Mouse (Mus musculus) heart, postnatal 25 days (tissue): ENCODE data around the gene Ccdc60. TPM values are rescaled to one million over a fixed set of nuclear protein-coding genes. Genes with fewer than 3 reads are reported as not detected.
"Not testable (repeated sequence)": the region's sequence is repeated elsewhere in the genome, so short reads cannot be mapped to it uniquely, and the experiment has no call there.

Experiments
- DNase-seq: peaks from one replicate; pipeline ENCODE4 v3.0.0; 2022; ENCODE audit warnings: low spot score
- intact Hi-C: fragments of 180-260 bp; cut with DNase I; formaldehyde crosslinking; loops from one replicate; pipeline ENCODE4 v1.15.1; 2025
- total RNA-seq, 2 experiments: library from RNA; stranded (reverse); gene quantifications; 2 replicates each; pipeline ENCODE4 v1.2.3; 2021

Gene Ccdc60
- total RNA-seq, 2 experiments from 2014 or later: not detected

DNA sequence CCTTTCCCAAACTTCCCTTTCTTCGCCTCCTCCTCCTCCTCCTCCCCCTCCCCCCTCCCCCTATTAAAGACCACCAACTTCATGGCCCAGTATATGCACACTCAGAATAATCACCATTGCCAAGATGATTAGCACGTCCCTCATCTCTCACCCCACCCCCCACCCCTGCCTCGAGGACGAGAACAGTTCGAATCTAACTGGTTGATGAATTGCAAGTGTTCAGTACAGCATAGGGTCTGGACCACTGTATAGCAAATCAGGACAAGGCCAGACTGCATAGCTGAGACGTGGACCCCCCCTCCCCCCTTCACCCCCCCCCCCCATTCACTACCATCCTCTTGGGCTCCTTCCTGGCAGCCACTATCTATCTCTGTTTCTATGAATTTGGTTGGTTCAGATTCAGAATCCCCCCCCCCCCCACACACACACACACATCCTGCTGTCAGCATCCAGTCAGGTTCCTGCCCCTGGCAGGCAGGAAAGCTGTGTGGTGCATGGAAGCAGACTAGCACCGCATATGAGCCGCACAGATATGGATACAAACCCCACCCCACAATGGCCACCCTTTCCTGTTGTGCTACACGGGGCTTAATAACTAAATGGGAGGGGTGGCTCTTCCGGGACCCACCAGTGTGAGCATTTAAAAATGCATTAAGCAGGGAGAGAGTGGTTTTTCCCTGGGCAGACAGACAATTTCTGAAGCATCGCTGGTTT is 79.2 kb downstream of the Ccdc60 start:
- intact Hi-C loops: no loop called here
- DNase-seq: no peak

GRCm38 (mm10) chr5:116208741-116209368 is 79.9 kb downstream of the Ccdc60 start:
- intact Hi-C loops: no loop called here
- DNase-seq: no peak

GRCm38 (mm10) chr5:116202692-116203091 is 86.1 kb downstream of the Ccdc60 start:
- no peak for DNase-seq
- intact Hi-C loops: no loop called here

DNA sequence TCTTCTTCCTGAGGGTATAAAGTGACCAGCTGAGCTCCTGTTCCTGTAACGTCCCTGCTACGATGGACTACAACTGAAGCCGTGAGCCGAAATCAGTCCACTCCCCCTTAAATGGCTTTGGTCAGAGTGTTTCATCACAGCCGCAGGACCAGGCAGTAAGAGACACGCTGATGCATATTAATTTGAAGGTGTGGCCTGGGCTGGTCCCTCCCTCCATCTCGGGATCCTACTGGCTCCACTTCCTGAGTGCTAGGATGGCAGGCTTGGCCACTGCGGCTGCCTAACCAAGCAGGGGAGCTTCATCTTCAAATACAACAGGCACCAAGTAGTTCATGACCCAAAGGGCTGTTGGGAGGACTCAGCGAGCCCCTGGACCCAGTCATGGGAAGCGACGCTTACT is 94.3 kb downstream of the Ccdc60 start:
- DNase-seq: no peak
- intact Hi-C loops: no loop called here

DNA sequence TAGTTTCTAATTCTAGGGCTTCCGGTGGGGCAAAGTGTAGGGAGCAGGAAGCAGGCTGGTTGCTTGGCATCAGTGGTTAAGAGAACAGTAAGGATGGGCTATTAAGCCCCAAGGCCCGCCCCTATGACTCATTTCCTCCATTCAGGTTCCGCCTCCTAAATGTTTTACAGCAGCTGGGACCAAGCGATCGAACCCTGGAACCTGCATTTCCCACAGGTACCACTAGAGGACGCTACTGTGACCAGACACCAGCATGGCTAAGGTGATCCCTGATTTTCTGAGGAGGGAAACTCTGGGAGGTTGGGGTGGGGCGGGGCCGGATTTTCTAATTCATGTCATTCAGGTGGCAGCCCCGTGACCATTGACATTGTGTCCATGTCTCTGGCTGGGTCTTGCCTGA is 96.1 kb downstream of the Ccdc60 start:
- intact Hi-C loops: no loop called here
- no peak for DNase-seq

DNA sequence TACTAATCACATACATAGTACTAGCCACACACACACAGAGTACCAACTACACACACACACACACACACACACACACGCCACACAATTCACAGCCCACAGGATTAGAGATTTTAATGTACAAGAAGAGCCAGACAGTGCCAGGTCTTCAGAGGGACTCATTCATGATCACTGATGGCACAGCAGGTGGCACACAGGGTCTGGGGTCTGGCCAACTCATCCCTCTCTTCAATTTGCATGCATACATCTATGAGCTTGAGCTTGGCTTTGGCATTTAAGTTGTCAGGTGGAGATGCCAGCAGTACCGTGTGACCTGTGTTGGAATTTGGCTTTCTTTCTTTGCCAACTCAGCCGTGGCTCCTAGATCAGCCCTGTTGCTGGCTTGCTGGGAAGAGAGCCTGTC is 97.2 kb downstream of the Ccdc60 start:
- DNase-seq: no peak
- intact Hi-C loops: no loop called here

DNA sequence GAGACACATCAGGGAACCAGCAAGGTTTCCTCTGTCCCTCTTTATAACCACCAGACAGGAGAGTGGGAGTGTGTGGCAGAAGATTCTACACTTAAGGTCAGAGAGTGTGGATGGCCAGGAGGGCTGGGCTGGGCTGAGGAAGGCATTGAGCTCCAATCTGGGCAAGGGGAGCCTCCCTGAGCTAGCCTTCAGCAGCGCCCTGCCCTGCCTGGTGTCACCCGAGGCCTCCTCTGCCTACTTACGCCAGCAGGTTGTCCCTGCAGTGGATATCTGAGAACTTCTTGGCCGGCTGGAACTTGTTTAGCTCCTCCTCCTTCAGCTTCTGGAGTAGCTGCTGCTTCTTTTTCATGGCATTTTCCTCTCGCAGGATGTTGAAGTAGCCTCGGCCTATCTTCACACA is 99.0 kb downstream of the Ccdc60 start:
- intact Hi-C loops: no loop called here
- DNase-seq: no peak

GRCm38 (mm10) chr5:116180594-116180993 is 108.2 kb downstream of the Ccdc60 start:
- intact Hi-C loops: no loop called here
- DNase-seq: no peak

DNA sequence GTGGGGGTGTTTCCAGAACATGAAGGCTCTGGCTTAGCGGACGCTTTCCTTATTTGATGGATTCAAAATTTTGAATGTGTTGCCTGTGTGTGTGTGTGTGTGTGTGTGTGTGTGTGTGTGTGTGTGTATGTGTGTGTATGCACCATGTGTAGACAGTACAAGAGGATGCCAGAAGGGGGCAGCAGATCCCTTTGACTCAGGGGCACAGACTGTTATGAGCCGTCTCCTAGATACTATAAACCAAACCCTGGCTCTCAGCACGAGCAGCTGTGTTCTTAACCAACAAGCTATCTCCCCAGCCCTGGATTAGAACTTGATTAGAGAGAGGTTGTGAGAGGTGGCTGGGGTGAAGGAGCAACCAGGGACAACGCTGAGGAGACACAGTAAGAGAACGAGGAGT is 117.1 kb downstream of the Ccdc60 start:
- no peak for DNase-seq
- intact Hi-C loops: no loop called here

DNA sequence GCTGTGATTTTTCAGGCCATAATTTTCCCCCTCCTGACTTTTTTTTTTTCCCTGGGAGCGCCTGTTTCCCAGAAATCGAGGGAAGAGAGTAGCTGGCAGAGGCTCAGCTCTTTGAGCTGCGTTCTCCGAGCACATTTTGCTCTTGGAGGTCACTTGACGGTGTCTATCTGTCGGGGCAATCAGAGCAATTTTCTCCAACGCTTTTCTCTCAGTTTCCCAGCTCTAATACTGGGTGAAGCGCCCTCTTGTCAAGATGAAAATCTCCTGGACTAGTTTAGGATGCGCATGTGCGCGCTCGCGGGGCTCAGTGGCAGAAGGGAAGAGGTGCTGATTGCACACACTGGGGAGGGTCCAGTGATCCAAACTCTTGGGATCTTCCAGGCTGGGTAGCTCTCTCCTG is 121.8 kb downstream of the Ccdc60 start:
- intact Hi-C loops: no loop called here
- no peak for DNase-seq

GRCm38 (mm10) chr5:116165203-116165888 is 123.4 kb downstream of the Ccdc60 start:
- intact Hi-C loops: no loop called here
- DNase-seq: no peak

DNA sequence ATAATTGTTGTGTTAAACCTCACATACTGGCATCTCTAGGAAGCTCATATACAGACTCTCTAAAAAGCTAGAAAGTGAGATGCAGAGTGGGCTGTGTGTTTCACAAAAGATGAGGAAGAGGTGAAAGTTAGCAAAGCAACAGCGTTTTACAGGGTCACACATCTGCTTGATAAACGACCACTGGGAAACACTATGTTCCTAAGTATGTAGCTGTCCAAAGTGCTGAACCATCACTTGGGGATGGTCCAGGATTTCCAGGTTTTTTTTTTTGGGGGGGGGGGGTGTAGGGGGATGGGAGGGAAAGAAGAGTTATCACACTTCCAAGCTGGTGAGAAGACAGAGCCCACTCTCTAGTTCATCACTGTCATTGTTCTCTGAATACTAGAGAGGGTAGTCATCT is 134.0 kb downstream of the Ccdc60 start:
- intact Hi-C loops: no loop called here
- DNase-seq: no peak

DNA sequence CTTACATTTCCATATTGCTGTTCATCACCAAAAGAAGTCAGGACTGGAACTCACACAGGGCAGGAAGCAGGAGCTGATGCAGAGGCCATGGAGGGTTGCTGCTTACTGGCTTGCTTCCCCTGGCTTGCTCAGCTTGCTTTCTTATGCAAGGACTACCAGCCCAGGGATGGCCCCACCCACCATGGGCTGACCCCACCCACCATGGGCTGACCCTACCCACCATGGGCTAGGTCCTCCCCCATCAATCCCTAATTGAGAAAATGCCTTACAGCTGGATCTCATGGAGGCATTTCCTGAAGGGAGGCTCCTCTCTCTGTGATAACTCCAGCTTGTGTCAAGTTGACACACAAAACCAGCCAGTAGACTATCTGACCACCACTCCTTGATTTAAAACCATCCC is 142.3 kb downstream of the Ccdc60 start:
- intact Hi-C loops, DNase-seq: not testable (repeated sequence)

- intact Hi-C loops: no loop called here
- no peak for DNase-seq
Measured at GRCm38 (mm10) chr5:116144711-116145110, 144.1 kb downstream of the Ccdc60 start.

- DNase-seq: no peak
- intact Hi-C loops: no loop called here
Measured at GRCm38 (mm10) chr5:116140682-116141081, 148.1 kb downstream of the Ccdc60 start.

- intact Hi-C loops: loop anchor here (2.0 to 10.0 kb wide), 4 partner anchors 93 to 971 kb away; partner anchors contain the start of gene Srrm4
- peak; percentile 7 for DNase-seq
Measured at GRCm38 (mm10) chr5:116123344-116123743, 165.4 kb downstream of the Ccdc60 start.

DNA sequence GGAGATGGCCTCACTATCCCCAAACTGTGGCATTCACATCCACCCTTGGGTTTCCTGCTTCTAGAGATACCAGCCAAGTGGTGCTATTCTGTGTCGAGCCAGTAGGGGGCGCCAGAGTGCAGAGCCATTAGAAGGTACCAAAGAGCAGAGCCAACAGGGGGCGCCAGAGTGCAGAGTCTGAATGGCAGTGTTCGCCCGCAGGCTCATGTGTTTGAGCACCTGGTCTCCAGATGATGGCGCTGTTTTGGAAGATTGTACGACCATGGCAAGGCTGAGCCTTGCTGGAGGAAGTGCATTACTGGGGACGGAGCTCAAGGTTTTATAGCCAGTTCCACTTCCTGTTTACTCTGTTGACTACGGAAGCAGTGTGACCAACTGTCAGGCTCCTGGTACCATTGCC is 172.2 kb downstream of the Ccdc60 start:
- no peak for DNase-seq
- intact Hi-C loops: no loop called here

GRCm38 (mm10) chr5:116116110-116116509 is 172.7 kb downstream of the Ccdc60 start:
- no peak for DNase-seq
- intact Hi-C loops: no loop called here

GRCm38 (mm10) chr5:116115071-116115834 is 173.5 kb downstream of the Ccdc60 start:
- intact Hi-C loops: no loop called here
- no peak for DNase-seq

DNA sequence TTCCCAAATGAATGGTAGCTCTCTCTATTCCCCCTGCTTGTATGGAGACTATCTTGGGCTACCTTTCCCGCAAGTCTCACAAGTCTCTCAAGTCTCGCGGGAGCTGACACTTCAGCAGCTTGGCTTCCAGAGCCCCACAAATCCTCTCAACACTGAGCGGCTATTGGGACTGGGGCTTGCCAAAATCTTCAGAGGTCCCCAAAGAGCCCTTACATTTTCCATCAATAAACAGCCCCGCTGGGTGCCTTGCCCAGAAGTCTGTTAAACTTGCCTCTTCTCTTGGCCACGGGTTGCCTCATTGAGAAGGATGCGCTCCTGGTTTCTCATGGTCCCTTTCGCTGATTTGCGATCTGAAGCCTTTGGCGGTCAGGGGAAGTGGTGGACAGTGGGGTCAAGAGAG is 180.1 kb downstream of the Ccdc60 start:
- intact Hi-C loops: no loop called here
- DNase-seq: no peak

GRCm38 (mm10) chr5:116084231-116084630 is 204.6 kb downstream of the Ccdc60 start:
- no peak for DNase-seq
- intact Hi-C loops: no loop called here
